ENCODE assay signal across 11 mouse cellular contexts in genomic region chr7:102345893-102346292, GRCm38 (mm10).
A peak's percentile ranks its signal among the peaks of the same experiment; 100 is the strongest.
DNase-seq lines count a peak whose midpoint lies in the region; ATAC-seq and TF ChIP-seq lines count a peak whose summit lies in the region.
"Had no signal": no experiment of that assay in that cellular context is flagged by ENCODE, and none has a peak within 500 bp of the region (broad histone marks: within the 10 kb centered on the region; RNA-seq: fewer than 3 reads in every experiment).

No protein-coding gene starts in this region.

- H3K9me3 ChIP-seq in kidney, embryonic 15.5 days (replicated peaks): no peaks in the 10 kb centered on the region
- H3K9me3 ChIP-seq in embryonic facial prominence, embryonic 13.5 days: no peaks in the 10 kb centered on the region
- H3K9me3 ChIP-seq in hindbrain, postnatal 0 days (ENCODE audit: low read length): no peaks in the 10 kb centered on the region
- no peaks in the 10 kb centered on the region for H3K9me3 ChIP-seq in hindbrain, embryonic 11.5 days (ENCODE audit: control insufficient read depth, low read length)
- H3K9me3 ChIP-seq: limb, embryonic 12.5 days had no signal

- H3K9ac ChIP-seq in kidney, embryonic 15.5 days: no peak overlapping the region
- no peak overlapping the region for H3K9ac ChIP-seq in embryonic facial prominence, embryonic 13.5 days
- H3K9ac ChIP-seq in hindbrain, postnatal 0 days (replicated peaks; ENCODE audit: low read length): no peak overlapping the region
- no peak overlapping the region for H3K9ac ChIP-seq in hindbrain, embryonic 11.5 days (ENCODE audit: low read depth, low read length)
- H3K9ac ChIP-seq: limb, embryonic 12.5 days had no signal

- no peak overlapping the region for H3K4me3 ChIP-seq in kidney, adult 2 months (ENCODE audit: insufficient read depth, low read depth, low read length)
- no peak overlapping the region for H3K4me3 ChIP-seq in kidney, embryonic 15.5 days (replicated peaks)
- no peak overlapping the region for H3K4me3 ChIP-seq in embryonic facial prominence, embryonic 13.5 days
- no peak overlapping the region for H3K4me3 ChIP-seq in hindbrain, postnatal 0 days (ENCODE audit: low read length)
- no peak overlapping the region for H3K4me3 ChIP-seq in hindbrain, embryonic 11.5 days (ENCODE audit: low read depth, low read length)
- H3K4me3 ChIP-seq: limb, embryonic 12.5 days had no signal

- intact Hi-C loops in heart, postnatal 36 days (cut with DNase I): no loop called here

- 56% methylated on average over 2 of the region's 2 CpGs for WGBS in kidney, adult 2 months
- 53% methylated on average over 2 of the region's 2 CpGs for WGBS in kidney, embryonic 15.5 days
- 23% methylated on average over 2 of the region's 2 CpGs for WGBS in embryonic facial prominence, embryonic 13.5 days
- WGBS in hindbrain, postnatal 0 days: 58% methylated on average over 2 of the region's 2 CpGs
- WGBS in hindbrain, embryonic 11.5 days: 69% methylated on average over 2 of the region's 2 CpGs

- no peaks in the 10 kb centered on the region for H3K36me3 ChIP-seq in kidney, adult 2 months (ENCODE audit: control insufficient read depth, insufficient read depth, low read length)
- H3K36me3 ChIP-seq in kidney, embryonic 15.5 days: no peaks in the 10 kb centered on the region
- H3K36me3 ChIP-seq in embryonic facial prominence, embryonic 13.5 days: no peaks in the 10 kb centered on the region
- H3K36me3 ChIP-seq in hindbrain, postnatal 0 days (ENCODE audit: insufficient read depth, low read length): no peaks in the 10 kb centered on the region
- no peaks in the 10 kb centered on the region for H3K36me3 ChIP-seq in hindbrain, embryonic 11.5 days (ENCODE audit: control insufficient read depth, insufficient read depth, low read length)
- H3K36me3 ChIP-seq: limb, embryonic 12.5 days had no signal

- H3K4me1 ChIP-seq in kidney, adult 2 months (ENCODE audit: control insufficient read depth, insufficient read depth, low read length): peaks cover 15% of the 10 kb centered on the region
- no peaks in the 10 kb centered on the region for H3K4me1 ChIP-seq in kidney, embryonic 15.5 days
- peaks cover 5% of the 10 kb centered on the region for H3K4me1 ChIP-seq in embryonic facial prominence, embryonic 13.5 days
- H3K4me1 ChIP-seq in hindbrain, postnatal 0 days (ENCODE audit: insufficient read depth, low read length): no peaks in the 10 kb centered on the region
- no peaks in the 10 kb centered on the region for H3K4me1 ChIP-seq in hindbrain, embryonic 11.5 days (replicated peaks; ENCODE audit: control insufficient read depth, insufficient read depth, low read length)
- H3K4me1 ChIP-seq: limb, embryonic 12.5 days had no signal

- TF ChIP-seq CTCF in kidney, adult 2 months (conservative IDR thresholded peaks at IDR 0.05; ENCODE audit: insufficient read depth, insufficient read length, low read depth, low read length): no peak
- no peak for TF ChIP-seq CTCF in hindbrain, postnatal 0 days (IDR thresholded peaks at IDR 0.05; ENCODE audit: low read depth)

- H3K27ac ChIP-seq in kidney, adult 2 months (ENCODE audit: insufficient read depth, low read depth, low read length): peak overlapping the region; percentile 56; the same call in 1 of the 2 replicates
- no peak overlapping the region for H3K27ac ChIP-seq in kidney, embryonic 15.5 days
- H3K27ac ChIP-seq in embryonic facial prominence, embryonic 13.5 days: peak overlapping the region; percentile 45; the same call in 1 of the 2 replicates
- no peak overlapping the region for H3K27ac ChIP-seq in hindbrain, postnatal 0 days
- no peak overlapping the region for H3K27ac ChIP-seq in hindbrain, embryonic 11.5 days (ENCODE audit: low read depth, low read length)
- H3K27ac ChIP-seq: limb, embryonic 12.5 days had no signal

- H3K4me2 ChIP-seq in kidney, embryonic 15.5 days: no peak overlapping the region
- no peak overlapping the region for H3K4me2 ChIP-seq in embryonic facial prominence, embryonic 13.5 days
- H3K4me2 ChIP-seq in hindbrain, postnatal 0 days (ENCODE audit: low read depth, low read length): no peak overlapping the region
- no peak overlapping the region for H3K4me2 ChIP-seq in hindbrain, embryonic 11.5 days (replicated peaks; ENCODE audit: low read depth, low read length)
- H3K4me2 ChIP-seq: limb, embryonic 12.5 days had no signal

- ATAC-seq in kidney, embryonic 15.5 days (replicated peaks; ENCODE audit: low FRiP score): no peak
- no peak for ATAC-seq in embryonic facial prominence, embryonic 13.5 days (ENCODE audit: insufficient number of reproducible peaks, insufficient read depth, low FRiP score, low TSS enrichment, low read depth)
- no peak for ATAC-seq in hindbrain, postnatal 0 days
- ATAC-seq in hindbrain, embryonic 11.5 days (ENCODE audit: low FRiP score): no peak

- TF ChIP-seq POLR2A in kidney, adult 2 months (IDR thresholded peaks at IDR 0.05; ENCODE audit: low read depth, low read length): no peak

- no peaks in the 10 kb centered on the region for H3K27me3 ChIP-seq in kidney, adult 2 months (replicated peaks; ENCODE audit: control insufficient read depth, insufficient read depth, low read length)
- H3K27me3 ChIP-seq in kidney, embryonic 15.5 days: no peaks in the 10 kb centered on the region
- H3K27me3 ChIP-seq in embryonic facial prominence, embryonic 13.5 days: no peaks in the 10 kb centered on the region
- H3K27me3 ChIP-seq in hindbrain, postnatal 0 days (ENCODE audit: insufficient read depth, low read length): no peaks in the 10 kb centered on the region
- H3K27me3 ChIP-seq in hindbrain, embryonic 11.5 days (ENCODE audit: control insufficient read depth, insufficient read depth, low read length): no peaks in the 10 kb centered on the region
- H3K27me3 ChIP-seq: limb, embryonic 12.5 days had no signal

- DNase-seq in kidney, adult 2 months: peak; percentile 57
- DNase-seq in heart, postnatal 36 days: peak; percentile 31 to 44
- peak; percentile 54 for DNase-seq in lung, postnatal 36 days
- no peak for DNase-seq in hindbrain, postnatal 0 days (ENCODE audit: low spot score)
- DNase-seq in hindbrain, embryonic 11.5 days (ENCODE audit: low spot score): no peak
- DNase-seq: cerebellum, postnatal 14 days; right cerebral cortex, postnatal 4 days; thymus, postnatal 4 days had no signal

Comparison
In these comparisons a context has a peak if more than half of its experiments do, and no peak if none do; other contexts are left out.
1. H3K27ac ChIP-seq: peak in kidney, adult 2 months (single experiment) and embryonic facial prominence, embryonic 13.5 days (single experiment); none in kidney, embryonic 15.5 days (single experiment), hindbrain, postnatal 0 days (single experiment) and hindbrain, embryonic 11.5 days (single experiment).
2. DNase-seq: peak in kidney, adult 2 months (single experiment), heart, postnatal 36 days (2 of 2) and lung, postnatal 36 days (single experiment); none in hindbrain, postnatal 0 days (single experiment) and hindbrain, embryonic 11.5 days (single experiment).